Mouse (Mus musculus): Measurements from ENCODE around the gene Ss18l2.

The Ss18l2 gene

GRCm38 (mm10) chr9:121704261-121704645 is 5.9 kb upstream of the Ss18l2 start:
- peak; percentile 42 for DNase-seq (ENCODE audit: low spot score)

- DNase-seq (ENCODE audit: low spot score), result peak; percentile 91
Observed at GRCm38 (mm10) chr9:121704646-121705625, 5.2 kb upstream of the Ss18l2 start, which contains the start of gene Sec22c. Gene Sec22c, minus strand, starts transcription at chr9:121705490.

GRCm38 (mm10) chr9:121706029-121706675 is 4.0 kb upstream of the Ss18l2 start:
- DNase-seq (ENCODE audit: low spot score), result peak; percentile 36

GRCm38 (mm10) chr9:121707801-121708200 is 2.3 kb upstream of the Ss18l2 start:
- DNase-seq (ENCODE audit: low spot score), result no peak

DNA sequence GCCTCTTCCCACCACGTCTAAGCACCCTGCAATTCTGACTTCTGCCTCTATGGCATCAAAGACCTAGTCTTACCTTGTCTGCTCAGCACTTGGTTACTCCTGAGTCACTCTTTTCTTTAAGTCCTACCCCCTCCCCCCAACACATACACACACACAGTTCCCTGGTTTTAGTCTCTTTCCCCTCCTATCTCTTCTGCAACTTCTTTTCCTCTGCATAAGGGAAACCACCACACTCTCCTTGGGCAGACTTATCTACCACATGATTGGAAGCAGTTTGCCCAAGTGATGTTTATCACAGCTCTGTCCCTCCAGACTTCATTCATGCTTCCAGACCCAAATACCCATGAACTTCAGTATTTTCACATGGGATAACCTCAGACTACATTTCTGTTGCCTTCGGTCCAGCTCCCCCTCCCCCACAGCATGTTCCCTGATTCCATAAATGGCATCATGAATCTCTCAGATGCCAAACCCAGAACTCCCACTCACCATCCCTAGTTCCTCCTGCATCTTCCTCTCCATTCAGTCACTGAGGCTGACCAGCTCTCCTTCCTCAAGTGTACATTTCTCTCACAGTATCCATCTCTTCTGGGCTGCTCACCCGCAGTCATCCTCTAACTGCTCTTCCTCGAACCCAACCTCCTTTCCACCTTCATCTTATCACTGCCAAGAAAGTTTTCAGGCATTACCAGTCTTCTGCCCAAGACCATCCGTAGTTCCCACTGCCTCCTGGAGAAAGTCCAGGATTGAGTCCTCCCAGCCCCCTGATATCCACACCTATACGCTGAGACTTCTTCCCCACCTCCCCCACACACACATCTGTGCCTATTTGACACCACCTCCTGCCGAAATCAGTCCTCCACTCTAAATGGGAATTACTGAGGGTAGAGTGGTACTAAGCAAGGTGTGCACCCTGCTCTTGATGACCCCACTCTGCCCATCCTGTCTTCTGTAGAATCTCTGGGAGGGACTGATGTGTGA is 1.3 kb upstream of the Ss18l2 start:
- DNase-seq (ENCODE audit: low spot score), result no peak

GRCm38 (mm10) chr9:121710584-121710975 is 451 bp downstream of the Ss18l2 start:
- DNase-seq (ENCODE audit: low spot score), result no peak

DNA sequence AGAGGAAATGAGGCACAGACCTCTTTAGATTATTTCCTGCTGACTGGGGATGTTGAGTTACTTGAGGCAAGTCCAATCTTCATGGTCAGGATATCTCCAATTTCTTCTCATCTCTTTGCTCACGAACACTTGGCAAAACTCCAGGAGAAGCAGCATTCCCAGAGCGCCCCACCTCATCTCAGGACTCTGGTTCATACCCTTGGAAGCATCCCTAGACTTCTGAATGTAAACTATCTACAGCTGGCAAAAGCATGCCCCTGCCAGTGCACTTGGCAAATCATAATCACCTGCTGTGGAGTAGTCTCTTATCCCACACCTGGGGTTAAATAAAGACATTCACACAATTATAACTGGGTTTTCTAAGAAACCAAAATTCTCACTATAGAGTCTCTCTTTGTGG is 6.9 kb downstream of the Ss18l2 start:
- peak; percentile 33 for DNase-seq (ENCODE audit: low spot score)

DNA sequence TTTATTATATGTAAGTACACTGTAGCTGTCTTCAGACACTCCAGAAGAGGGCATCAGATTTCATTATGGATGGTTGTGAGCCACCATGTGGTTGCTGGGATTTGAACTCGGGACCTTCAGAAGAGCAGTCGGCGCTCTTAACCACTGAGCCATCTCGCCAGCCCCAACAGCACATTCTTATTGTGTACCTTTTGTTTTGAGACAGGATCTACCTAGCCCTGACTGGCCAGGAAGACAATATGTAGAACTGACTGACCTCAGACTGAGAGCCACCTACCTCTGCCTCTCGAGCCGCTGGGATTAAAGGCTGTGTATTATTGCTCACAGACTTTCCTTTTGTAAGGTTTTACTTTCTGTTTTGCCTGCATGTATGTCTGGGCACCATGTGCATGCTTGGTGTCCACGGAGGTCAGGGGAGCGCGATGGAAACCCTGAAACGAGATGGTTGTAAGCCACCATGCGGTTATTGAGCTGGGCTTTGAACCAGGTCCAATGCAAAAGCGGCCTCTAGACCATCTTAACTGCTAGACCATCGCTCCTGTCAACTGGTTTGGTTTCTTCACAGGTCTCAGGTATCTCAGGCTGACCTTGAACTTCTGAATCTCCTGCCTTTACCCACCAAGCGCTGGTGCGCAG is 8.1 kb downstream of the Ss18l2 start:
- no peak for DNase-seq (ENCODE audit: low spot score)

DNA sequence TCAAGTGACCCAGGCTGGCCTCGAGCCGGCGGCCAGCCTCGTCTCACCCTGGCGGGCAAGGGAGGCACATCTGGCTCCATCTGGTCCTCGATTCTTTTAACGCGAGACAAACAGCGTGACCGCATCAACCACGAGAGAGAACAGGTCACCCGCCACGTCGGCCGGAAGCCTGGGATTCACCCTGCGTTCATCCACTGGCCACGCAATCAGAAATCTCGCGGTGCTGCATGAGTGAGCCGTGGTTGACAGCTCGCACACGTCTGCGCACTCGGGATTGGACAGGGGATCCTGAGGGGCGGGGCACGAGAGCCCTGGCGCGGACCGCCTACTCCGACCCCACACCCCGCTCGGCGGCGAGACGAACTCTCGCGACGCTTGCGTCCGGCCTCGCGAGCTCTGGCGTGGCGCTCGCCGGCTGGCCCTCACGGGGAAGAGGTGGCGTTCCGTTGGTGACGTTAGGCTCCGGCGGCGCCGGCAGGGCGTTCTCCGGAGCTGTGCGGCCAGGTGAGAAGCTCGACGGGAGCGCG is 8.7 kb downstream of the Ss18l2 start, which contains the start of gene Nktr:
Gene Nktr (plus strand): TSS at position 378 of the 527 bp plus-strand sequence.
- DNase-seq (ENCODE audit: low spot score), result peak; percentile 98

- DNase-seq (ENCODE audit: low spot score), result peak; percentile 78
Observed at GRCm38 (mm10) chr9:121719347-121720331, 9.5 kb downstream of the Ss18l2 start.

- DNase-seq (ENCODE audit: low spot score), result no peak
Observed at GRCm38 (mm10) chr9:121740490-121740889, 30.4 kb downstream of the Ss18l2 start.

GRCm38 (mm10) chr9:121741168-121741567 is 31.0 kb downstream of the Ss18l2 start:
- DNase-seq (ENCODE audit: low spot score), result no peak

GRCm38 (mm10) chr9:121744051-121744450 is 33.9 kb downstream of the Ss18l2 start:
- no peak for DNase-seq (ENCODE audit: low spot score)

- no peak for DNase-seq (ENCODE audit: low spot score)
Observed at GRCm38 (mm10) chr9:121752774-121753173, 42.6 kb downstream of the Ss18l2 start.

DNA sequence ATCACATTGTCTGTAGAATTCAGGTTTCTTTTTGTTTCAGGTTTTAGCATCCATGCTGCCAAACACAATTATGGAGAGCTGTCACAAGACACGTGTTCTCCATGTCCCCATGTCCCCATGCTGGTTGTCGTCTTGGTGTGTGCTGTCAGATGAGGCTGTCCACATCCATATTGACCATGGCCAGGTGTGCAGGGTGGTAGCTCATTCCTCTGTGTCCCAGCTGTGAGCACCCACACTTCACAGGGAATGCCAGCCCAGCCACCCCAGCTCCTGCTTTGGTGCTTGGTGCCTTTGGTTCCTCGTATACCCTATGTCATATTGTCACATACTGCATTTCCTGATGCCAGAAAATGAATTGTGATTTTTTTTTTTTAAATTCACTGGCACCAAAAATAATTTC is 44.5 kb downstream of the Ss18l2 start:
- no peak for DNase-seq (ENCODE audit: low spot score)

GRCm38 (mm10) chr9:121756785-121757184 is 46.7 kb downstream of the Ss18l2 start:
- no peak for DNase-seq (ENCODE audit: low spot score)

DNA sequence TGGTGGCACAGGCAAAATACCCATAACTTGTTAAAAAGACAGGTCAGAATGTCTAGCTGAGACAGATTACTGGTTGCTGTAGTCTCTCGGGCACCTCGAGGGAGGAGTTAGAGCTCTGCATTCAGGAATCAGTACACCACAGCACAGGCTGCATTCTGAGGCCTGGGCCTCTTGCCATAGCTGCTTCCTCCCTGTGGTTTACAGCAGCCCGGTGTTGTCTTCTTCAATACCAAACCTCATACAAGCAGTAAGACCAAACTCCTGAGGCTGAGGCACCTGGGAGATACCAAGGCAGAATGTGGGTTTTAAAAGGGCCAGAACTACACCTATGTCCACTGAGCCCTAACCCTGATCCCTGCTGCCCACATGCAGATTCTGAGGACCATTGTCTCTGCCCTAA is 47.3 kb downstream of the Ss18l2 start:
- DNase-seq (ENCODE audit: low spot score), result peak; percentile 56

DNA sequence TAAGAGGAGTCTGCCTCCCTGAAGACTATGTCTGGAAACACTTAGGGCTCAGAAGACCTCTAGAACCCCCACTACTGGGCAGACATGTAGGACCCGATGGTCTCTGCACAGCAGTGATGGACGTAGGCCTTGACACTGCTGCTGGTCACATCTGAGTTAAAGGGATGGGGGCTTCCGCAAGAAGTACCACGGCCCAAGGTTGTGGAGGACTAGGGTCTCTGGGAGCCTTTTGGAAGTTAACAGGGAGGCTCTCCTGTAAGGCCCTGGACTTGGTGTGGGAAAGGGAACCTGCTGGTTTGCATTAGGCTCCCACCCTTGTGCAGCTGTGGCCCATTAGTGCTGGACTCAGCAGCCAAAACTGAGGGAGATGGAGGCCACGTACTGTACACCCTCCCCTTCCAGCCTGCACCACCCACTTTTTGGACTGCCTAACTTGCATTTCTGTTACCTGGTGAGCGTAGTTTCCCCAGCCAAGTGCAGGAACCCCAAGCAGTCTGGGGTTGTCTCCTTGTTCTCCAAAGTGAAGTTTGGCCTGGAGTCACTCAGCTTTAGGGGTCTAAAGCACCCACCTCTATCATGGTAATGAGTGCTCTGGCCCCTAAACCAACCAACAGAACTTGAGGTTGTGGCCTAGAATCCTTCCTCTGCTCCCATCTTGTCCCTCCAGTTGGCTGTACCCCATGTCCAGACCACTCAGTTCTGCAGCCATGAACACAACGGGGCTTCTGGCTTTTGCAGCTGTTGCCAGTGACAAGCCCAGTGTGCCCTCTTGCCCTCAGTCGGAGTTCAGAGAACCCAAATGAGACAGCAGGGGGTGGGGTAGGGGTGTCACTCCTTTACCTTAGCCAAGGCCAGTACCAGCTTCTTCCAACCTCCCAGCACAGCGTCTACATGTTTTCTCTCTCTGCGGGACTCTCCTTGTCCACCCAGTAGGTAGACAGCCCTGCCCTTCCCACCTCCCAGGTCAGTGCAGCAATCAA is 48.0 kb downstream of the Ss18l2 start:
- peak; percentile 51 for DNase-seq (ENCODE audit: low spot score)

Data from testis, postnatal 10 days (tissue).